Mouse (Mus musculus): Measurements from ENCODE around the gene Fhit. TPM values are rescaled to one million over a fixed set of nuclear protein-coding genes. Genes with fewer than 3 reads are reported as not detected.
A peak's percentile ranks its signal among the peaks of the same experiment; 100 is the strongest.

Fhit gene
- total RNA-seq, 2 experiments from 2014 or later = 0.62 to 10.4 TPM

DNA sequence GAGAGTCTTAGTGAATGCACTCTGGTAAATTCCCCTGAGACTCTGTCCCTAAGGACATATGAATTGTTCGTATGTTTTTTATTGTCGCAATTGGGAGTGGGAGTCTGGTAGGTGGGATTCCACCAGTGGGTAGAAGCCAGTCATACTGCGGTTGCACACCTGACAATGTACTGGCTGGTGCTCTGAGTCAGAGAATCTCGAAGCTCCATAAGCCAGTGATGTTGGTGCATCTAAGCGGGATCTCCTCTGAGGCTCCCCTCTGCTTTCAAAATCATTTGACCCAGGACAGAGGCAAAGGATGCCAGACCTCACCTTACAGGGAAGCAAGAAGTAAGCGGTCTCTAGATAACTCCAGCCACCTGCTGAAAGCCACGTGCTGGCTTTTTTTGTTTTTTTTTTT, 1518.1 kb downstream of the Fhit start:
- no peak for ATAC-seq (replicated peaks; ENCODE audit: poor library complexity, severe bottlenecking)

DNA sequence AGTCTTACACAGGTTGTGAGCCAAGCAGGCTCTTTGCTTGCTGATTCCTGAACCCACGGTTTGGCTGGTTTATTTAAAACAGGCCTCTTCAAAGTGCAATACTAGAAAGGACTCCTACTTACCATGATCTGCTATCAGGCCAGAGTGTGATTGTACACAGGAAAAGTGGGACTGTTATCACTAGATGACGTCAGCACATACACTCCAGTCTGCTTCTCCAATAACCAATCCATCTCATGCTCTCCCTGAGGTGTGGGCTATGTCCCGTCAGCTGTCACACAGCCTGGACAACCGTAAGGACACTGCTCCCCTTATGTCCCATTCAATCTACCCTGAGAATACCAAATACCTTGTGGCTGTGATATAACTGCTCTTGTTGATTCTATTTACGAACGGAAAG, 1519.2 kb downstream of the Fhit start:
- ATAC-seq (replicated peaks; ENCODE audit: poor library complexity, severe bottlenecking) = no peak

DNA sequence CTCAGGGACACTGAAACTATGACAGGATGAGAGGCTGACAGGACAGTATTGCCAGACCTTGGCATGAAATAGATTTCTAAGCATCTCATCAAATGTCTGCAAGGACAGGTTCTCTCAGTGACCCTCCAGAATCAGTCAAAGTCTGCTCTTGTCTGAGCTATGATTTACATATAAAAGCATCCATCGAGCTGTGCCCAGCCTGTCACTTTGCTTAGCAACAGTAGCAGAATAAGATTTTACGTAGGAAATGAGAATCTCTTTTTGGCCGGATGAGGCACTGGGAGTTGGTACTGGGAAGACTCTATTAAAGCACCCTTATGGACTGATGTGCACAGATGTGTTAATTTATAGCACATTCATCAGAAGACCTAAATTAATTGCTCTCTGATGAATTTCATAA, 1519.8 kb downstream of the Fhit start:
- no peak for ATAC-seq (replicated peaks; ENCODE audit: poor library complexity, severe bottlenecking)

DNA sequence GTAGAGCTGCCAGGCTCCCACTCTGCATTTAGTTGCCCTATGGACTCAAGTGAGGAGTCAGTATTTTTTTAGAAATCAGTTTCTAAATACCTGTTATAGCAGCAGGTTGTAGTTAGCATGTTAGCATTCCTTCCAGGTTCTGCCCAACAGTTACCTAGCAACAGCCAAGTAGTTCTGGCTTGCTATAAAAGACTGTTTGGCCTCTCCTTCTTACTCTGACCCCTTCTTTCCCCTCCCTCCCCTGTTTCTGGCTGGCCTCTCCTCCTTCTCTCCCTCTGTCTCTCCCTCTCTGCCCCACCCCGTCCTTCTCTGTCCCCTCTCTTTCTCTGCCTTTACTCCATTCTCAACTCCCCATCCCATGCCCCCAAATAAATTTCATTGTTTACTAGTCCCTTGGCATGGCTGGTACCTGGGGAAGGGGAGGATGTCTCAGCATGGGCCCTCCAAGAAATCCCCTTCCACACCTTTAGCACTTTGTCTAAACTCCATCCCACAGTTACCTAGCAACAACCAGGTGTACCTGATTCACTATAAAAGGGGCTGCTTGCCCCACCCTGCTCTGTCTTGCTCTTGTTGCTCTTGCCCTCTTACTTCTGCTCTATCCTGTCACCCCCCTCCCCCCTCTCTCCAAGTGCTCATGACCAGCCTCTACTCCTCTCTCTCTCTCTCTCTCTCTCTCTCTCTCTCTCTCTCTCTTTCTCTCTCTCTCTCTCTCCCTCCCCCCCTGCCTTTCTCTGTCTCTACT, 1527.4 kb downstream of the Fhit start:
- ATAC-seq (replicated peaks; ENCODE audit: poor library complexity, severe bottlenecking) = no peak

DNA sequence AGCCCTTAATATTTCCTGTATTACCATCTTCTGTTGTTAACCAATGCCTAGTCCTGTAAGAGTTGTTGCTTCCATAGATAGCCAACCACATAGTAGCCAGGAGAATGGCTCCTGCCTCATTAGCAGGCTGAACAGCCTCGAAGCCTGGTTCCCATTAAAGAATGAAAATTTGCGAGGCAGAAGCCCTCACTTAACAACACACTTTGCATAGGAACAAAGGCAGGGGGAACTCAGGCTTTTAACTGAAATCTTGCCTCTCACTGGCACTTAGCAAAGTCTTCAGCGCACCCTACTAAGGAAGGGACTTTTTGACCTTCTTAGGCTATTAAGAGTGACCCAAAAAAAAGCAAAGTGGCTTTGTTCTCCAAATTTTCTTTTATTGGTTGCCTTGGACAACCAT, 1529.3 kb downstream of the Fhit start:
- no peak for ATAC-seq (replicated peaks; ENCODE audit: poor library complexity, severe bottlenecking)

DNA sequence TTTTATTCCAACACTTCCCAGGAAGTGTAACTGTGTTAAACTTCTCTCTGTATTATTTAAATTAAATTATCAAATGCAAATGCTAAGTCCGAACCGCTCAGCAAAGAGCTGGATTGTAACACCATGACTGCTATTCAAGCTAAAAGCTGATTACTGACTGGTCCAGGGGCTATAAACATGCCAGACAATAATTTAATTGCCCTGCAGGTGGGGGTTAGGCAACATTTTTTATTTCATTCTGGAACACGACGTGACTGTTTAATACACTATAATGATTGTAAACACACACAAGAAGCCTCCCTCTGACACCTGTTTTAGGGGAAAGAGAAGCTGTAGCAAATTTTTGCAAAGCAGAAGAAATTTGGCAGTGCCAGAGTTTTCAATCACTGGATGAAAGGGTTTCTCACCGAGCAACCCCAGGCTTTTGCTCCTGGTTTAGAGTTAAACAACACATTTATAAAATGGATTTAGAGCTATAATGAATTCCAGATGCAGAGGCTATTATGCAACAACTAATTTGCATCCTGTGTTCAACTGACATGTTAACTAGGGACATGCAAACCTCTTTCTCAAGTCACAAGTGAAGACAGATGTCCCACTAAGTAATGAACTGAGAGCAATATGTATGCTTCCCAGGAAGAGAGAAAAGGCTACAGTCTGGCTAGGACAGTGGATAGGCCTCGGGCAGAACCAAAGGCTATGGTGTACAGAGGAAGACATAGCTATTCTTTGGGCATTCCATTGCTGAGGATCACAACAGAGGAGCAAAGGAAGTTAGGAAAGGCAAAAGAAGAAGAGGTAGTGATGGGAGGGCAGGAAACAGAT, 1538.4 kb downstream of the Fhit start:
- ATAC-seq (replicated peaks; ENCODE audit: poor library complexity, severe bottlenecking) = no peak

DNA sequence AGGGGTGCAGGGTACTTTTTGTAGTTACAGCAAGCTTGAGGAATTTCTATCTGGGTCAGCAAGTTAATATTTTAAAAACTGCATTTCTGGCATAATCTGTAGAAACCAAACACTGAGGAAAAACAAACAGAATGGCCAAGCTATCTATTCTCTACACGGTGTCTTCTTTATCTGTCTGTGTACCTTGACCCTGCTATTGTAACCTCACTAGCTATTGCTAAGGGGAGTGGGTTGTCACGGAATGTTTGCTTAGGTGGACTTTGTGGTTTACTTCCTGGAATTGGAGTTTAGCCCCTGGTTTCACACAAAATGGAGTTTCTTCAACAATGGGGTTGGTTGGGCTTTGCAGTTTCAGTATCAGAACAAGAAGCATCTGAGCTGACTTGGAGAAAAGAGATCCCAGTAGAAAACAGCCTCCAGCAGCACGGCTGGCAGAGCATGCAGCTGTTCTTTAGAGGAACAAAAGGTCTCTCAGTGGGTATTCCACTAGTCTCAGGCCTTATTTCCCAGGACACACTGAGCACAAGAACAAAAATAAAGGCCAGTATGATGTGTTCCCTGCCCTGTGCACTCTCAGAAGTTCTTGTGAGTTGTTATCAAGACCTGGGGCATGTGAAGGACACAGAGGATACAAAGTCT, 1540.8 kb downstream of the Fhit start:
- ATAC-seq (replicated peaks; ENCODE audit: poor library complexity, severe bottlenecking) = no peak

DNA sequence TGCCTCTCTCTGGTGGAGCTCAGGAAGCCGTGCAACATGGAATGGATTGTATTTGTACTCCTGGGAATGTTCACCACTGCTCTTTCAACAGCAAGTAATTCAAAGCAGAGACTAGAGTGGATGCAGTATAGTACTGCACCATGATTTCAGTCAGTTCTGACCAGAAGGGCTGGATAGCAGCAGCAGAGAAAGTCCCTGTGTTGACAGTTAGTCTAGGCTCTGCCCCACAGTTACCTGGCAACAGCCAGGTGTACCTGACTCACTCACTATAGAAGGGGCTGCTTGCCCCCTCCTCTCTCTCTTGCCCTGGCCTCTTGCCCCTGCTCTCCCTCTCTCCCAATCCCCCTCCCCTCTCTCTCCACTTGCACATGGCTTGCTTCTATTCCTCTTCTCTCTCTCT, 1542.0 kb downstream of the Fhit start:
- ATAC-seq (replicated peaks; ENCODE audit: poor library complexity, severe bottlenecking) = no peak

DNA sequence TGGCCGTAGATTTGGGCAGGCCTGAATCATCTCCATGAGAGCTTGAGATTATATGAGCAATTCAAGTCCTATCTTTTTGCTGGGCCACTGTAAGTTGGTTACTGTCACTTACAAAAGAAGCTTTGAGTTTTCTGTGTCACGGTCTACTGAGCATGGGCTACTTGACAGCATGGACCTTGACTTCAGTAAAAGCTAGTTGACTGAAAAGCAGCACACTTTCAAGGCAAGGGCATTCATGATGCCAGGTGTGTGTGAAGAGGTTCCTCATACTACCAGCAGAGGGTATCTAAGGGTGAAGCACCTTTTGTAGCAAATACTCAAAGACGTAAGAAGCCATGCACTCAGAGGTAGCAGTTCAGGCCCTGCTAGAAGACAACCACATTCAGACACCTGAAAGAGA, 1548.7 kb downstream of the Fhit start:
- ATAC-seq (replicated peaks; ENCODE audit: poor library complexity, severe bottlenecking) = no peak

DNA sequence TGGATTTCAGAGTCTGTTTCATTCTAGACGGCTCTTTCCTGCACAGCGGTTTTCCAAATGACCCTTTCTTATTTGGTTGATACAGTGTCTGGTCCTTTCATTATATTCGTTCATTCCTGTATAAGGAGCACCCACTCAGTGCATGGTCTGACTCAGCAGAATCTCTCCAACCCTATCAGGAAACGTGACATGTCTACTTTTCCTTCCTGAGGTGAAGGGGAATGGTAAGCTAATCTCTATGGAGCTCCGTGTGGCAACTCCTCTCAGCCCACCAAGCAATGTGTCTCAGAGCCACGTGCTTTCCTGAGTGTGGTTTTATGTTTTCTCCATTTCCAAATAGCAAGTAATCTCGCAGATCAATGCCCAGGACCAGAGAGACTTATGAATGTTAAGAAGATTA, 1552.7 kb downstream of the Fhit start:
- peak; percentile 79 for ATAC-seq (replicated peaks; ENCODE audit: poor library complexity, severe bottlenecking)

DNA sequence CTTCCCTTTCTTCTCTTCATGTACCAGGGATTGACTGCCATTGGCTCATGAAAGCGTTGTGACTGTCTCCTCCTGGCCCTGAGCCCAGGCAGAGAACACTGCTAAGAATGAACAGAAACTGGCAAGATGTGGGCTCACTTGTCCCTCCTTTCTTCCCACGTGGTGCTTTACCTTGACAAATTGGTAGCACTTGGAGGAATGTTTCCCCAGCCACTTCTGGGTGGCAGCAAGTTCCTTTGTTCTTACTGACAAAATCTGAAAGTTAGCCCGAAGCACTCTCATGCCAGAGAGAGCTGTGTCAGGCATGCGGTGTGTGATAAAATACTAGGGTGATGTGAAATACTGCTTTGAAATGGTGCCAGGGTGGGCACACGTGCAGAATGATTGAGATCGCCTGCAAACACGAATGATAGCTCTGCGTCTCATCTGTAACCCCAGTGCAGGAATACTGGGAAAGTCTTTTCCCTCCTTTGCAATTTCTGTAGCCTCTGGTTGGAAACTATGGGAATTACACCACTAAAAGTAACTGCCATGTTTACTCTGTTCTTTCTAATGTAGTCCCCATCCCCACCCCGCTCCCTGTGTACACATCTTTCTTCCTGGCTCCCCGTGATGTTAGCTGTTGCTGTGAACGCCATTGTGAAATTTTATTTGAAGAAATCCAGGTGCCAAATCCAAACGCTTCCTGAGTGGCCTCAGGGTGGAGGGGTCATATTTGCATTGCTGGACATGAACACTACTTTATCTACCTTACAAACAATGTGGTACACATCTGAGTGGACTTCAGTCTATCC, 1555.1 kb downstream of the Fhit start:
- no peak for ATAC-seq (replicated peaks; ENCODE audit: poor library complexity, severe bottlenecking)

DNA sequence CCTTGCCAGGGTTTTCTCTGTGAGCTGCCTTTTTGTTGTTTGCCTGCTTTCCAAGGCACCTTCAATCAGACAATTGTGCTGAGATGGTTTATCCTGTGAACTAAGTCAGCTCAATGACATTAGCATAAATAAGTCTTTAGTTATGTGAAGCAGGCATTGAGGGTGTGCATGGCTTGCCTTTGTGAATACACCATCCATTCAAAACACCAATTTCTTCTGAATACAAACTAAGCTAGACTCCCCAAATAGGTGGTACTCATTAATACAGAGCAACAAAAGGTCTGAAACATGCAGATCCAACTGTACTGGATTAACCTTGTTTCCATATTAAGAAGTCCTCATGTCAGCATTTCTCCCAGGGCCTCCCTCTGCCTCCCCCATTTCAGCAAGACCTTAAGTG, 1561.6 kb downstream of the Fhit start:
- ATAC-seq (replicated peaks; ENCODE audit: poor library complexity, severe bottlenecking) = no peak

DNA sequence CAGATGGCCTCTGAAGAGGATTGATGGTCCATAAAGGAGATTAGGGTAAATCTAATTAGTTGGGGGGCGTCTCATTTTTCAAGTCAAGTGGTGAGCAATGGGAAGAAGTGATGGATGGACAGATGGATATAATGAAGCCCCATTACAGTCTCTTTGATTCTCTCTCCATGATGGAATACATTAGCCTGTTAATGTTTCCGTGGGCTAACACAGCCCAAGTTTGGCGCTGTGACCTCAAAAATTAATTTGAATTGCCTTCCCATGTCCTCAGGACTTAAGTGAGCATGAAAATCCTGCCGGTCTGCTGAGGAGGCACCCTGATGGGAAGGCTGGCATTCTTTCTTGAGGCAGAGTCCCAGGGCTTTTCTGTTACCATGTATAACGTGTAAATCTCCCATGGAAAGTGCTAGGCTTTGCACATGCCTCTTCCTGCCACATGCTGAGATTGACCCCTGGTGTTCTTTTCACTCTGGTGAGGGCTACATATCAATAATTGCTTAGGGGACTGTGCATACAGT, 1564.3 kb downstream of the Fhit start:
- ATAC-seq (replicated peaks; ENCODE audit: poor library complexity, severe bottlenecking) = no peak

DNA sequence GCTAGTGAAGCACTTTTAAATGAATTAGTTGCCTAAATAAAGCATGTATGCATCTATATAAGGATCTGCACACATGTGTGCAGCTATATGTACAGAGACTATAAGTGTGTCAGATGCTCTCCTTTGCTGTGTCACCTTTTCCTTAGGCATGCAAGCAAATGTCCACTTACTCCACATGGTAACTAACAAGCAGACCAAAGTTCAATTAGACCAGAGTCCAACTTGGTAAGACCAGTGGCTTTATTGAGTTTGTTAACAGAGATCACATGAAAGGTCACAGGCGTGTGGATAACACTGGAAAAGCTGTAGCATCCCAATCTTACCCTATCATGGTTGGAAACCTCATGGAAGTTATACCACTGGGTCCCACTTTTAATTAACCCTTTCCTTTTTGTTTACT, 1572.7 kb downstream of the Fhit start:
- no peak for ATAC-seq (replicated peaks; ENCODE audit: poor library complexity, severe bottlenecking)

DNA sequence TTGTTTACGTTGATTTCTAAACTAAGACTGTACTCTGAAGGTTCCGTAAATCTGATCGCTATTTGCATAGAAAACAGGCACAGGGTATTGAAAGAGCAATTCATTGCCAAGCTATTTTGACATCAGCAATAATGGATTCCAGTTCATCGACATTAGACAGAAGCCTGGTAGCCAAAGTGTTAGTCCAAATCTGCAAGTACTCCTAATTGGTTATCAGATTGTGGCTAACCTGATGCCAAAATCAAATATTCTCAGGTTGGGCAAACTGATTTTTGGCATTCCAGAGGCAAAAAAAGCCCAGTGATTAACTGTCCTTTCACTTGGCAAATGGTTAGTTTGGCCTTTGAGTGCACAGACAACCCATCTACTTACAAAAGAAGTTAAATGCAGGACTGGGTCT, 1573.9 kb downstream of the Fhit start:
- ATAC-seq (replicated peaks; ENCODE audit: poor library complexity, severe bottlenecking) = no peak

DNA sequence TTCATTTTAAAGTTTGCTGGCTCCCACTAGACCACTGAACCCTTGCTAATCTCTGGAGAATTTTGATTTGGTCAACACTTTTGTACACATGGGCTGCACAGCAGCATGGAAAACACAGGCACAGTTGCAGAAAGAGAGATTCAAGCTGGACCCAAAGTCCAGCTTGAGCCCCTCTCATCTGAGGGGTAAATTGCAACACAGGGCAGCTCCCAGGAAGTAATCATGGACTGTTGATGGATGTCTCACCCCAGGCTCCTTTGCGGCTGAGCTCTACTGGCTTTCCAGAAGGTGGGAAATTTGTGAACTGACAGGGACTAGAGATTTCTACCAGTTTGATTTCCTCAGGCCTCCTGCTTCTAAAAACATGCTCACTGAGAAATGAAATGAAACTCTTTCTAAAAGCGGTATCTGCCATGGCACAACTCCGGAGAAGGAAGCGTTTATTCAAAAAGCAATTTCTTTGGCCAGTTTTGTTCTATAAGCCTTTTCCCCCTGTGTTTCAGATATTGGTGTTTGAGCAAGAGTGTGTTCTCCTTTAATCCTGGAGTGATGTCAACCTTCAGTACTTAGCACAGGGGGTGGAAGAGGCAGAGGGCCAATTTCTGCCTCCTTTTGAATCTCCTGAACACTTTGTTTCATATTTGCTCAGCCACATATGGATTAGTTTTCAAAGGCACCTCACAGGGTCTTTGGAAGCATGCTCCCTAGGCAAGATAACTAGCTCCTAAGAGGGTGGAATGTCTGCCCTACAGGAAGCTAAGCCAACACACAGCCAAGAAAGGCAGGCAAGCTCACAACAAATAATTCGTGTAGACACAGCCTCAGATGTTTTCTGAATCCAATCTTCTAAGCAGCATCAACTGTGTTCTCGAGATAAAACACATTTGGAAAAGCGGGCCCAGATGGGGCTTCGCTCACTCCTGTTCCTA, 1578.3 kb downstream of the Fhit start:
- ATAC-seq (replicated peaks; ENCODE audit: poor library complexity, severe bottlenecking) = no peak

DNA sequence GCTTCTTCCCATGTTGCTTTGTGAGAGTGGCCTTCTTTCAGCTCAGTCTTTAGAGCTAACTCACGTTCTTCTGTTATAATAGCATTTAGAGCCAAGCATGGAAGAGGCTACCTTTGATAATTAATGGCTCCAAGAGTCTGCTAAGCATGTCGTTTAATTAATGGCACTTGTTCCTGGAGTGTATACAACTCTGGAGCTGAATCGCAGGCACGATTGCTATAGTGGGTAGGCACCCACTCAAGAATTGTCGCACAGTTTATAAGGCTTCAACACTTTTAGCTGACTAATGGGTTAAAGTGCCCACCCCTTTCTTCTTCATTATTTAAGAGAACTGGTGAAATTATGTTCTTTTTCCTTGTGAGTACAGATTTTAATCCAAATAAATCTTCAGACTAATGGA, 1605.5 kb downstream of the Fhit start:
- no peak for ATAC-seq (replicated peaks; ENCODE audit: poor library complexity, severe bottlenecking)

DNA sequence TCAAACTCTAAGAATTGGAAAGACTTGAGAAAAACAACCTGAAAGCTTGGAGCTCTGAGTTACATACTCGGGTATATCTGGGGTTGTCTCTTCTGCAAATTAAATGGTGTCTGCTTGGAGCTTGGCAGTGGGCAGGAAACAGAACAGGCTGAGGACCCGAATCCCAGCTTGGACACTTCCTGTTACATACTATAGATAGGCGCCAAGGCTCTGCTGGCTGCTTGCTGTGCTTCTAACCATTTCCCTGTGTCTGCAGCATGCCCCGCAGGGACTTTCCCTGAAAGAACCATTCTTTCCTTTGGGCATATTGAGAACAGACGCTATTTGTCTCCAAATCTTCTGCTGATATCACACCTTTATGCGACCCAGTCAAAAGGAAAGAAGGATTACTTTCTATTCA, 1606.0 kb downstream of the Fhit start:
- ATAC-seq (replicated peaks; ENCODE audit: poor library complexity, severe bottlenecking) = no peak

DNA sequence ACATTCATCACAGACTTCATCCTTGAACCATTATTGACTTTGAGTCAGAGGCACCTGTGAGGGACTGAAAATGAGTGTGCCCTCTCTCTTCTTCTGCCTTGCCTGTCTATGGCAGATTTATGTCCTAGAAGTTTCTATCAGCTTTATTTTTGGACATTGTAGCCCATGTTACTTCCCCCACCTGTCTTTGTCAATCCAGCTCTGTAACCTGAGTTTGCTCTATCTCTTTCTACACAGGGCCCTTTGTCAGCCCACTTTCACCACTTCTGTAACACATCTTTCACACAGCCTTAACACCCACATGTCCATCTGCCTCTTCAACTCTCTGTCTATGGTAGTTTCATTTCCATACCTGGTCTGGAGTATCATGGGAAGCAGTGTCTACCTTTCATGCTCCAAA, 1609.7 kb downstream of the Fhit start:
- no peak for ATAC-seq (replicated peaks; ENCODE audit: poor library complexity, severe bottlenecking)
